Mouse (Mus musculus): ENCODE data around the gene Cry2. TPM values are rescaled to one million over a fixed set of nuclear protein-coding genes. Genes with fewer than 3 reads are reported as not detected.

The Cry2 gene
- total RNA-seq, 2 experiments from 2014 or later: 99.0 to 111 TPM

- DNase-seq (ENCODE audit: low spot score in 2 of 2): peak; percentile 93 to 95
Measured at GRCm38 (mm10) chr2:92388891-92389641, 44.8 kb downstream of the Cry2 start.

GRCm38 (mm10) chr2:92388081-92388517, 45.7 kb downstream of the Cry2 start:
- DNase-seq (ENCODE audit: low spot score in 2 of 2): peak in 1 of 2 experiments; percentile 67

GRCm38 (mm10) chr2:92387646-92388045, 46.2 kb downstream of the Cry2 start:
- peak; percentile 45 to 74 for DNase-seq (ENCODE audit: low spot score in 2 of 2)

GRCm38 (mm10) chr2:92386821-92387570, 46.8 kb downstream of the Cry2 start:
- no peak for DNase-seq (ENCODE audit: low spot score in 2 of 2)

GRCm38 (mm10) chr2:92385113-92386051, 48.5 kb downstream of the Cry2 start:
- no peak for DNase-seq (ENCODE audit: low spot score in 2 of 2)

- DNase-seq (ENCODE audit: low spot score in 2 of 2): no peak
Measured at GRCm38 (mm10) chr2:92384101-92384500, 49.7 kb downstream of the Cry2 start.

- DNase-seq (ENCODE audit: low spot score in 2 of 2): no peak
Measured at GRCm38 (mm10) chr2:92382759-92383158, 51.1 kb downstream of the Cry2 start.

- DNase-seq (ENCODE audit: low spot score in 2 of 2): no peak
Measured at GRCm38 (mm10) chr2:92381901-92382588, 51.8 kb downstream of the Cry2 start, which contains the start of gene 1700029I15Rik. TSS of gene 1700029I15Rik (plus strand) at chr2:92382538.

GRCm38 (mm10) chr2:92381161-92381560, 52.7 kb downstream of the Cry2 start:
- no peak for DNase-seq (ENCODE audit: low spot score in 2 of 2)

GRCm38 (mm10) chr2:92380495-92381050, 53.3 kb downstream of the Cry2 start:
- DNase-seq (ENCODE audit: low spot score in 2 of 2): no peak

GRCm38 (mm10) chr2:92379783-92380494, 53.9 kb downstream of the Cry2 start:
- no peak for DNase-seq (ENCODE audit: low spot score in 2 of 2)

- DNase-seq (ENCODE audit: low spot score in 2 of 2): no peak
Measured at GRCm38 (mm10) chr2:92377320-92377719, 56.5 kb downstream of the Cry2 start.

- no peak for DNase-seq (ENCODE audit: low spot score in 2 of 2)
Measured at GRCm38 (mm10) chr2:92376300-92376699, 57.5 kb downstream of the Cry2 start.

GRCm38 (mm10) chr2:92375788-92376187, 58.1 kb downstream of the Cry2 start:
- no peak for DNase-seq (ENCODE audit: low spot score in 2 of 2)

- peak; percentile 96 to 97 for DNase-seq (ENCODE audit: low spot score in 2 of 2)
Measured at GRCm38 (mm10) chr2:92375099-92375623, 58.7 kb downstream of the Cry2 start.

GRCm38 (mm10) chr2:92374514-92374913, 59.3 kb downstream of the Cry2 start, which contains the start of the genes Pex16 and Large2:
TSS of gene Pex16 (plus strand) at chr2:92374676.
TSS of gene Large2 (minus strand) at chr2:92374869.
- DNase-seq (ENCODE audit: low spot score in 2 of 2): peak in 1 of 2 experiments; percentile 55

- no peak for DNase-seq (ENCODE audit: low spot score in 2 of 2)
Measured at GRCm38 (mm10) chr2:92373437-92373813, 60.4 kb downstream of the Cry2 start.

GRCm38 (mm10) chr2:92372767-92373436, 60.9 kb downstream of the Cry2 start:
- DNase-seq (ENCODE audit: low spot score in 2 of 2): no peak

Measured in layer of hippocampus, adult 18-20 months (tissue).